Mouse (Mus musculus): ENCODE results near the gene Taar7e. TPM values are rescaled to one million over a fixed set of nuclear protein-coding genes. Genes with fewer than 3 reads are reported as not detected.

Taar7e gene
- polyA plus RNA-seq (2012; rRNA removed), result not detected in 2 replicates

GRCm38 (mm10) chr10:24037314-24037713 lies at the start of gene Taar7e:
Taar7e (plus strand) TSS chr10:24037614.

GRCm38 (mm10) chr10:23993381-23993780 lies 44.0 kb upstream of the Taar7e start, which contains the start of gene Taar7a:
Taar7a (minus strand) TSS chr10:23993481.

GRCm38 (mm10) chr10:23999639-24000038 lies 37.8 kb upstream of the Taar7e start, which contains the start of gene Taar7b:
Taar7b (plus strand) TSS chr10:23999939.

GRCm38 (mm10) chr10:24026922-24027321 lies 10.5 kb upstream of the Taar7e start, which contains the start of gene Taar7d:
Taar7d (plus strand) TSS chr10:24027222.

GRCm38 (mm10) chr10:24049210-24049609 lies 11.8 kb downstream of the Taar7e start, which contains the start of gene Taar7f:
Taar7f (plus strand) TSS chr10:24049510.

GRCm38 (mm10) chr10:24076200-24076599 lies 38.8 kb downstream of the Taar7e start, which contains the start of gene Taar8a:
Taar8a (plus strand) TSS chr10:24076500.

Other genes with a start within 250 kb of the Taar7e start
- gene Slc18b1, start 240.6 kb upstream of the Taar7e start, polyA plus RNA-seq (2012; rRNA removed), result 24.3 and 25.2 TPM in 2 replicates
- 0.06 and 0.07 TPM in 2 replicates for gene Vnn3, start 186.2 kb upstream of the Taar7e start, polyA plus RNA-seq (2012; rRNA removed)
- gene Vnn1, start 142.9 kb upstream of the Taar7e start, polyA plus RNA-seq (2012; rRNA removed), result 0.44 and 0.58 TPM in 2 replicates
- not detected in 2 replicates for gene Taar1, start 117.3 kb upstream of the Taar7e start, polyA plus RNA-seq (2012; rRNA removed)
- not detected in 2 replicates for gene Taar2, start 99.0 kb upstream of the Taar7e start, polyA plus RNA-seq (2012; rRNA removed)
- gene Taar3, start 88.1 kb upstream of the Taar7e start, polyA plus RNA-seq (2012; rRNA removed), result not detected in 2 replicates
- gene Taar4, start 77.1 kb upstream of the Taar7e start, polyA plus RNA-seq (2012; rRNA removed), result not detected in 2 replicates
- 0.13 and 0.16 TPM in 2 replicates for gene Taar5, start 66.9 kb upstream of the Taar7e start, polyA plus RNA-seq (2012; rRNA removed)
- not detected in 2 replicates for gene Taar6, start 52.0 kb upstream of the Taar7e start, polyA plus RNA-seq (2012; rRNA removed)
- gene Taar7a, start 44.1 kb upstream of the Taar7e start, polyA plus RNA-seq (2012; rRNA removed), result not detected in 2 replicates
- gene Taar7b, start 37.7 kb upstream of the Taar7e start, polyA plus RNA-seq (2012; rRNA removed), result not detected in 2 replicates
- gene Taar7d, start 10.4 kb upstream of the Taar7e start, polyA plus RNA-seq (2012; rRNA removed), result not detected in 2 replicates
- gene Taar7f, start 11.9 kb downstream of the Taar7e start, polyA plus RNA-seq (2012; rRNA removed), result not detected in 2 replicates
- not detected in 2 replicates for gene Taar8a, start 38.9 kb downstream of the Taar7e start, polyA plus RNA-seq (2012; rRNA removed)
- gene Taar8b, start 54.7 kb downstream of the Taar7e start, polyA plus RNA-seq (2012; rRNA removed), result not detected in 2 replicates
- gene Taar8c, start 64.3 kb downstream of the Taar7e start, polyA plus RNA-seq (2012; rRNA removed), result not detected in 2 replicates
- not detected in 2 replicates for gene Taar9, start 71.9 kb downstream of the Taar7e start, polyA plus RNA-seq (2012; rRNA removed)
- 256 and 279 TPM in 2 replicates for gene Stx7, start 111.7 kb downstream of the Taar7e start, polyA plus RNA-seq (2012; rRNA removed)
- 2.8 and 3.5 TPM in 2 replicates for gene Moxd1, start 185.9 kb downstream of the Taar7e start, polyA plus RNA-seq (2012; rRNA removed)